Mouse (Mus musculus) heart, adult 2 months (tissue): ENCODE measurements around the gene Cd101. TPM values are rescaled to one million over a fixed set of nuclear protein-coding genes. Genes with fewer than 3 reads are reported as not detected.
A peak's percentile ranks its signal among the peaks of the same experiment; 100 is the strongest.

Source experiments
- DNase-seq, 2 experiments: peaks; one replicate each; pipeline ENCODE4 v3.0.0; 2021
- H3K27ac ChIP-seq: fragments of 200-600 bp; 2 replicates; pipeline ENCODE4 v1.8.1; 2022
- H3K27me3 ChIP-seq: fragments of 200-500 bp; 2 replicates; pipeline ENCODE4 v1.6.1; 2012; ENCODE audit warnings: mild to moderate bottlenecking, low read length, inconsistent platforms, mixed read lengths; ENCODE audit not compliant: control insufficient read depth, insufficient read depth
- H3K36me3 ChIP-seq: fragments of 200-500 bp; 2 replicates; pipeline ENCODE4 v1.6.1; 2012; ENCODE audit warnings: low read length, inconsistent platforms; ENCODE audit not compliant: control insufficient read depth, insufficient read depth
- H3K4me1 ChIP-seq: fragments of 200-500 bp; 2 replicates; pipeline ENCODE4 v1.6.1; 2011; ENCODE audit warnings: low read length; ENCODE audit not compliant: control insufficient read depth, insufficient read depth
- H3K4me3 ChIP-seq: fragments of 200-600 bp; 2 replicates; pipeline ENCODE4 v1.8.1; 2022
- H3K79me2 ChIP-seq: fragments of 200-500 bp; replicated peaks from 2 replicates; pipeline ENCODE4 v1.6.1; 2012; ENCODE audit warnings: mild to moderate bottlenecking, inconsistent platforms, low read length, moderate library complexity, mixed read lengths; ENCODE audit not compliant: control insufficient read depth, insufficient read depth
- H3K9ac ChIP-seq: fragments of 200-500 bp; 2 replicates; pipeline ENCODE4 v1.6.1; 2012; ENCODE audit warnings: low read depth, mild to moderate bottlenecking, control low read depth, inconsistent platforms, low read length, mixed read lengths
- CTCF ChIP-seq: fragments of 200-600 bp; IDR thresholded peaks from 2 replicates; pipeline ENCODE4 v1.8.1; 2022; ENCODE audit warnings: antibody characterized with exemption, mild to moderate bottlenecking, moderate library complexity
- EP300 ChIP-seq: fragments of 200-500 bp; IDR thresholded peaks from 2 replicates; pipeline ENCODE4 v1.6.1; 2011; ENCODE audit warnings: low read depth, low read length, control low read depth; ENCODE audit not compliant: insufficient read depth
- POLR2A ChIP-seq: fragments of 200-500 bp; IDR thresholded peaks from 2 replicates; pipeline ENCODE4 v1.6.1; 2011; ENCODE audit warnings: mild to moderate bottlenecking, low read depth, low read length, control low read depth; ENCODE audit not compliant: insufficient read depth
- WGBS: fragments of 180-500 bp; shearing (Covaris S2); methylation state at CpG from one replicate; pipeline ENCODE4 v1.1.7; 2018; 5-methylcytosine and 5-hydroxymethylcytosine counted together
- intact Hi-C: fragments of 180-260 bp; cut with DNase I; formaldehyde crosslinking; loops from one replicate; pipeline ENCODE4 v1.15.1; 2025
- polyA plus RNA-seq: library from polyadenylated mRNA; depleted of rRNA; stranded (reverse); fragments of >200 nt; gene quantifications from 2 replicates; pipeline ENCODE4 v1.2.3, GENCODE M21; 2012
- total RNA-seq, 2 experiments: library from RNA; stranded (reverse); gene quantifications; 2 replicates each; pipeline ENCODE4 v1.2.3; 2021

Cd101 gene
- total and polyA plus RNA-seq, 3 experiments = 0.13 to 0.41 (median 0.23) TPM

GRCm38 (mm10) chr3:101072506-101073215 is 43.3 kb upstream of the Cd101 start:
- TF ChIP-seq POLR2A (no peak), CTCF (no peak), EP300 (no peak)
- 92% methylated on average over 15 of the region's 15 CpGs for WGBS
- no peaks in the 10 kb centered on the region for H3K79me2 ChIP-seq
- intact Hi-C loops = loop anchor here (5.0 kb wide), 1 partner anchor 75 kb away; no protein-coding TSS in a partner anchor
- H3K36me3 ChIP-seq = peaks cover 3% of the 10 kb centered on the region; the same call in 1 of the 2 replicates
- DNase-seq = no peak
- peaks cover 9% of the 10 kb centered on the region for H3K4me1 ChIP-seq
- H3K9ac ChIP-seq = no peak overlapping the region
- H3K27ac ChIP-seq = no peak overlapping the region
- no peak overlapping the region for H3K4me3 ChIP-seq
- H3K27me3 ChIP-seq = no peaks in the 10 kb centered on the region

GRCm38 (mm10) chr3:101071576-101071975 is 42.2 kb upstream of the Cd101 start:
- no peak for DNase-seq
- H3K4me3 ChIP-seq = no peak overlapping the region
- H3K4me1 ChIP-seq = peaks cover 11% of the 10 kb centered on the region
- H3K79me2 ChIP-seq = no peaks in the 10 kb centered on the region
- H3K9ac ChIP-seq = no peak overlapping the region
- no peaks in the 10 kb centered on the region for H3K27me3 ChIP-seq
- intact Hi-C loops = loop anchor here (5.0 kb wide), 1 partner anchor 74 kb away; no protein-coding TSS in a partner anchor
- H3K36me3 ChIP-seq = peaks cover 3% of the 10 kb centered on the region; the same call in 1 of the 2 replicates
- TF ChIP-seq POLR2A (no peak), CTCF (no peak), EP300 (no peak)
- no peak overlapping the region for H3K27ac ChIP-seq

GRCm38 (mm10) chr3:101070796-101071235 is 41.5 kb upstream of the Cd101 start:
- intact Hi-C loops = loop anchor here (5.0 kb wide), 1 partner anchor 74 kb away; no protein-coding TSS in a partner anchor
- TF ChIP-seq EP300 (peak; percentile 68; the same call in 1 of the 2 replicates), CTCF (no peak), POLR2A (no peak)
- H3K4me3 ChIP-seq = no peak overlapping the region
- peaks cover 12% of the 10 kb centered on the region for H3K4me1 ChIP-seq
- H3K79me2 ChIP-seq = no peaks in the 10 kb centered on the region
- WGBS = 40% methylated on average over 6 of the region's 6 CpGs
- no peaks in the 10 kb centered on the region for H3K27me3 ChIP-seq
- no peak overlapping the region for H3K9ac ChIP-seq
- DNase-seq = peak; percentile 49 to 79
- H3K27ac ChIP-seq = peak overlapping the region; percentile 62
- peaks cover 3% of the 10 kb centered on the region; the same call in 1 of the 2 replicates for H3K36me3 ChIP-seq

- H3K9ac ChIP-seq = no peak overlapping the region
- intact Hi-C loops = loop anchor here (5.0 kb wide), 1 partner anchor 73 kb away; no protein-coding TSS in a partner anchor
Measured at GRCm38 (mm10) chr3:101070230-101070795, 41.0 kb upstream of the Cd101 start.

GRCm38 (mm10) chr3:101068701-101069100 is 39.3 kb upstream of the Cd101 start:
- Histone ChIP-seq H3K4me3 (no peak overlapping the region), H3K9ac (no peak overlapping the region), H3K27me3 (no peaks in the 10 kb centered on the region), H3K79me2 (no peaks in the 10 kb centered on the region), H3K27ac (no peak overlapping the region), H3K36me3 (peaks cover 3% of the 10 kb centered on the region; the same call in 1 of the 2 replicates), H3K4me1 (peaks cover 12% of the 10 kb centered on the region)
- no peak for DNase-seq
- intact Hi-C loops = no loop called here
- no peak for TF ChIP-seq POLR2A
- no peak for TF ChIP-seq CTCF
- TF ChIP-seq EP300 = no peak
- WGBS = 76% methylated on average over 5 of the region's 5 CpGs

More at GRCm38 (mm10) chr3:101070230-101070795, 41.0 kb upstream of the Cd101 start:
- Histone ChIP-seq H3K27ac (peak overlapping the region; percentile 62), H3K27me3 (no peaks in the 10 kb centered on the region), H3K4me3 (no peak overlapping the region), H3K79me2 (no peaks in the 10 kb centered on the region), H3K36me3 (peaks cover 3% of the 10 kb centered on the region; the same call in 1 of the 2 replicates), H3K4me1 (peaks cover 12% of the 10 kb centered on the region)
- TF ChIP-seq EP300 = no peak
- no peak for TF ChIP-seq CTCF
- TF ChIP-seq POLR2A = no peak
- 48% methylated on average over 10 of the region's 10 CpGs for WGBS
- DNase-seq = peak; percentile 71 to 80
